Mouse (Mus musculus): ENCODE results near the gene Ppp1r12b.

The Ppp1r12b gene

GRCm38 (mm10) chr1:134938233-134938632 lies 17.5 kb downstream of the Ppp1r12b start:
- DNase-seq, result no peak

DNA sequence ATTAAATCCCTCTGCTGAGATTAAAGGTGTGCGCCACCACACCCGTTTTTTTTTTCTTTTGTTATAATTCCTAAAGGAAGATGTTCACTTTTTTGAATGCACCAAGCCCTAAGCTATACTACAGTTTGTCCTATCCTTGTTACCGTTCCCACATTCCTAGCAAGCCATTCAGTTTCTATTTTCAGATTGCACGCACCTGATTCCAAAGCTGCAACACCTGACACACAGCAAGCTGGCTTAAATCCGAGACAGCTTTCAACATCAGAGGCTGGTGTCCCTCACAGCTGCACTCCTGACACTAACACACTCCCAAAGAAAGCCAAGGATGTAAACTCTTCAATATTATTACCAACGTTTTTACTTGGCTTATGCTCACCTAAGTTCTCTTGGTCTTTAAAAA lies 19.4 kb downstream of the Ppp1r12b start:
- DNase-seq, result no peak

DNA sequence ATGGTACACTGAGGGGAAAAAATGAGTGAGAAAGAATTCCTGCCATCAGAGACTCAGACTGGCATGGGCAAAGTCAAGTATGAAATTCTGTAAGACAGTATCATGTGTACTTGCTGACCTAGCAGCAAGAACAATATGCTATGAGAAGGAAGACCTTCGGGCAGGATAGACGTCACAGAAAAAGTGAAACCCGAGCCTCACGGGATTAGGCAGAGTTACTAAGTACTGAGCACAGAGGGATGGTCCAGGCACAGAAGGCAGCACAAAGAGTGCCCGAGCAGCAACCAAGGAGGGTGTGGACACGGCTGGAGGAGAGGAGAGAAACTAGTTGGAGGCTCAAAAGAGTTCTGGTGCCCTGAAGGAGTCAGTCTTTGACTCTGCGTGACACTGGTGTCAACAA lies 23.3 kb downstream of the Ppp1r12b start:
- DNase-seq, result no peak

GRCm38 (mm10) chr1:134919010-134919409 lies 36.7 kb downstream of the Ppp1r12b start:
- DNase-seq, result no peak

GRCm38 (mm10) chr1:134915421-134915820 lies 40.3 kb downstream of the Ppp1r12b start:
- DNase-seq, result no peak

- DNase-seq, result no peak
These were observed 42.2 kb downstream of the Ppp1r12b start for GRCm38 (mm10) chr1:134913535-134913934.

- DNase-seq, result no peak
These were observed 43.9 kb downstream of the Ppp1r12b start for GRCm38 (mm10) chr1:134911892-134912291.

- no peak for DNase-seq
These were observed 45.7 kb downstream of the Ppp1r12b start for GRCm38 (mm10) chr1:134910037-134910436.

DNA sequence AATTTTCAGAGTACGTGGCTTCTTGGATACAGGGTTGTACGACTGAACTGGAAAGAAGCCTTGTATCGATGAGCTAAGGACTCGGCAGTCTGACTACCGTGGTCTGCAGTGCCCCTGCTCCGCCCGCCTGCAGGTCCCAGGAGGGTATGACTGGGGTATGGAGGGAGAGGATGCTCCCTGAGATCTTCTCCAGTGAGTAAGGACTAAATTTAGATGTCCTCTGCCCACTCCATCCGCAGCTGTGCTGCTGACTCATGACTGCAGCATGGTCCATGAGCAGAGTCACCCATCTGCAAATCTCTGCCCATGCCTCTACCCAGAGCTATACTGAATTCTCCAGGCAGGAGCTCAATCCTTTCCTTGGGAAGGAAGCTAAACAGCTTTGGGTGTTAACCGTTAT lies 46.3 kb downstream of the Ppp1r12b start:
- no peak for DNase-seq

DNA sequence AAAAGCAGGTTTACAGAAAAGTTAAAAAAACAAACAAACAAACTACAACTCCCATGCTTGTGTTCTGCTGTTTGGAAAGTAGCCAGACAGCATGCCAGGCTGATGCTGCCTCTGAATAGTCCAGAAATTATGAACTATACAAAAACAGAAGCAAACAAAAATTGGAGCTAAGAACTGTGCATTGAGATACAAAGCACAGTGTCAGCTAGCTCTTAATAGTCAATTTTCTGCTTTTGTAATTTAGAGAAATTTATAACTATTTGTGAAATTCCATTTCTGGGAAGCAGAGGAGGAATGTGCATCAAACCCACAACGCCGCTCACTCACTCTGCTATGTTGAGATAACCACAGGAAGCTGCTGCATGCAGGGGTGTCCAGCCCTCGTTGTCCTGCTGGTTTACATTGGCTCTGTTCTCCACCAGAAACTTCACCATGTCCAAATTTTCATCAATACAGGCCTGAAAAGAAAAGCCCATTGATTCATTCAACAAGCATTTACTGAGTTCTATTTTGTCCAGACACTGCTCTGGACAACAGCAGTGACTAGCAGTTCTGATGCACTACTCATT lies 53.6 kb downstream of the Ppp1r12b start:
- no peak for DNase-seq

DNA sequence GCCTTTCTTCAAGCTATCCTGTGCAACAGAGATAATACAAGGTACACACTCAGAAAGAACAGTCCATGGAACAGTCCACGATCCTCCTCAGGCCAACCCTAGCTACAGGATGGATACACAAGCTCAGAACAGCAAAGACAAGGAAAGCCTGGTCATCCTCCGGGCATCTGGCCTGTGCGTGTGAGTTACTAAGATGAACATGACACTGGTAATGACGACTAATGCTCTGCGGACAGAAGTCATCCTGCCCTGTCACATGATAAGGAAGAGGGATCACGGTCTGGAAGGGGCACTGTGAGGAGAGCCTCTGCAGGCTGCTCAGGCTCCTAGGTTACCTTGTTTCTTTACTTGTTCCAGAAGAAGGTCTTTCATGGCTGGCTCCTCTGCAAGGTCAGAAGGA lies 59.7 kb downstream of the Ppp1r12b start:
- no peak for DNase-seq

DNA sequence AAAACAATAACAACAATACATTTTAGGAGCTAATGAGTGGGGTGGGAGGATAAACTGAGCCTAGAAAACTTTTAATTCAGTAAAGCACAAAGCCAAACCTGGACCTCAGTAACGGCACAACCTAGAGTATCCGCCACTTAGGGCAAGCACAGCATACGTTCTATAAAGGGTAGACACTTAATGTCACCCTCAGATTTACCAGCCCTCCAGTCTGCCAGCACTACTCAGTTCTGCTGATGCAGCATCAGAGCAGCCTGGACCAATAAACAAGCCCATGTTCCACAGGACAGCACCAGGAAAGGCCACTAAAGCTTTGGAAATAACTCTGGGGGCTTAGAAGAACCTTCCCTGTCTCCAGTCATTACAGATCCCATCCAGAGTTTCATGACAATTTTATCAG lies 60.9 kb downstream of the Ppp1r12b start:
- no peak for DNase-seq

DNA sequence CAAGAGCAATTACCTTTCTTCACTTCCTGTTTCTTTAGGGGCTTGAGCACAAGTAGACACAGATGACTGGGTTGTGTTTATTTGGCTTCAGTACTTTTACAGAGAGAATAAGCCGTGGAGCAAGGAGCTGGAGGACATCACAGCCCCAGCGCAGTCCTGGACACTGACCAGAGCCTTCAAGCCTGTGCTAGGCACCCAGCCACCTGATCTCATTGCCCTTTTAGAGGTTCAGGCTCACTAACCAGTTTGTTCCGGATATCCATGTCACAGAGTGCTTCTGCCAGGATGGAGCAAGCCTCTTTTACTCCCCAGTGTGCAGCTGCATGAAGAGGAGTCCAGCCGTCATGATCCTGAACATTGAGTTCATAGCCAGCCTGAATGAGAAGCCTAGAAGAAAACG lies 63.8 kb downstream of the Ppp1r12b start:
- no peak for DNase-seq

- DNase-seq, result no peak
These were observed 66.1 kb downstream of the Ppp1r12b start for GRCm38 (mm10) chr1:134889629-134890028.

GRCm38 (mm10) chr1:134875800-134876199 lies 79.9 kb downstream of the Ppp1r12b start:
- DNase-seq, result no peak

DNA sequence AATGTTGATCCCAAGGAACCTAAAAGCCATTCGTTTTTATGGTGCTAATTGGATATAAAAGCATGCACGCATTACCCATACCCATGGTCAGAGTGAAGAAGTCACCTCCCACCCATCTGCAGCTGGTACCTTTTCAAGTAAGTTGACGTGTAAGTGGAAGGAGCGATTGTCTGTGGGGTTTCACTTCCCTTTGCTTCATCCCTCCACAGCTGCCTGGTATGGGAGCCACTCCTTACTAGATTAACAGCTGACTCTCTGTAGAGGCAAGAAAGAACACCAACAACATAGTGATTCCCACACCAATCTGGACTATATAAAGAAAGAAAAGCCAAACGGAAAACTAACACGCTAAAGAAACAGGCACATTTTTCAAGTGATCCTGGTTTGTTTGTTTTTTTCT lies 83.1 kb downstream of the Ppp1r12b start:
- DNase-seq, result no peak

DNA sequence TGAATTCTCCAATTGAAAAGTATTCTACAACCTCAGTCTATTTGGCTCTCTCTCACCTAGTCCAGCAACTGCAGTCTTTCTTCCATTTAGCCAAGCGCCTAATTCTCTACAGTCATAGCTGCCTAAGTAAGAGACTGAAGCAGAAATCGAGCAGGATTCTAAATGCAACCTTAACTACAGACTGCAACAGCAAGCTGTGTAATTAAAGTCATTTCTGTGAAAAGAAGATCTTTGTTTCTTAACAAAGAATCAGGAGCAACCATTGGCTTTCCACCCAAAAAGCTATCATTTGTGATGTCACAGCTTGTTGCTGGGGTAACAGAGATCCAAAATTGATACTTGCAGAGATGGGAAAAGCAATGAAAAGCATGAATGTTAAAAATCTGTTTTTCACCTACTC lies 89.3 kb downstream of the Ppp1r12b start:
- DNase-seq, result no peak

DNA sequence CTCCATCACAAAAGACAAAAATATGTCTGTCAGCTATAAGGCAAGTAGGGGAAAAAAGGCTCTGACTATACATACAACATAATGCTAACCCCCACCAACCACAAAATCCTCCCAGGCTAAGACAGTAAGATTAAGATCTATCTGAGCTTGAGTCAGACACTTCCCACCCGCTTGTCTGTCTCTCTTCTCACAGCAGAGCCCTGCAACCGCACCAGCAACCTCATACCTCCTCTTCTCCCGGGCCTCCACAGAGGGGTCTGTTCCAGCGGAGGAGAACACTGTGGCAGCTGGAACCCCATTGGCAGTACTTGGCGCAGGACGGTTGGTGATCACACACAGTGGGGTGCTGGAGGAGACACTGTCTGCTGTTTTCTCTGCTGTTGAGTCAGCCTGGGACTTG lies 90.2 kb downstream of the Ppp1r12b start:
- DNase-seq, result no peak

DNA sequence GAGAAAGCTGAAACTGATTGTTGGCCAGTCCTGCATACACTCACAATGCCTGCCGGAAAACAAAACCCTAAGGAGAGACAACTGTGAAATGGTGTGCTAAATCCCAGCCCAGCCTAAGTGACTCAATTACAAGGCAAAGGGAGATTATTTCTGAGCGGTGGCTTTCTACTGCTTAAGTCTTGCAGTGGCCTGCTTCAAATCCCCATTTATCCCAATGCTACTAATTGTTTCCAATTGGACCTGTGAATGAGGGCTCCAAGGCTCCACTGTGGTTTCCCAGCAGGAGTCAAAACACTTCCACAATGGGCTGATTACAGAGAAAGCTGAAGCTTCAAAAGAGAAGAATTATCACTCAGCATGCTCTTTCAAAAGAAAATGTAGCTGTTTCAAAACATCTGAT lies 95.2 kb downstream of the Ppp1r12b start:
- DNase-seq, result no peak

DNA sequence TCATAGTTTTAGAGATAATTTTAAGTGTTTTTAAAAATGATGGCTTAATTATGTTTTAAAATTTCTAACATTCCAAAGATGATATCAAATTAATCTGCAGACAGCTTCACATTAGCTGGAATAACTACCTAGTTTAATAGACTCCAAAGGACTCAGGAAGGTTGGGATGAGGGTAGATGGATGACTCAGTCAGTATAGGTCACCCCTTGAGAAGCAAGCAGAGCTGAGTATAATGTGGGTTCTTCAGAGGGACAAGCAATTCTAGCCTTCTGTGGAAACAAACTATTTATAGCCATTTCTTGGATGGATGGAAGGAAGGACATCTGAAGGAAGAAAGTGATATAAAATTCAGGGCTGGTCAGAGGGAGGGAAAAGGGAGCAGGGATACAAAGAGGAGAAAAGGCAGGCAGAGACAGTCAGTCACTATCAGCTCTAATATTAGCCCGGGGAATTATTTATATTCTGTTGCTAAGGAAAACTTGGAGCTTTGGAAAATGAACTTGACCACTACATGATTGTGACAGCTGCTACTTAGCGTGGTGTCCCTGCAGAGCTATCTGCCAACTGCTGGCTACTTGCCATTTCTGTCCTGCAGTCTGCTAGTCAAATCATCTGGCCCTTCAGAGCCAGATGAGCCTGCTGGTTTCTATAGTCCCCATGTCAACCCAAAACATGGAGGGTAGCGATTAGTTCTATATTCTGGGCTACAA lies 97.2 kb downstream of the Ppp1r12b start:
- no peak for DNase-seq

DNA sequence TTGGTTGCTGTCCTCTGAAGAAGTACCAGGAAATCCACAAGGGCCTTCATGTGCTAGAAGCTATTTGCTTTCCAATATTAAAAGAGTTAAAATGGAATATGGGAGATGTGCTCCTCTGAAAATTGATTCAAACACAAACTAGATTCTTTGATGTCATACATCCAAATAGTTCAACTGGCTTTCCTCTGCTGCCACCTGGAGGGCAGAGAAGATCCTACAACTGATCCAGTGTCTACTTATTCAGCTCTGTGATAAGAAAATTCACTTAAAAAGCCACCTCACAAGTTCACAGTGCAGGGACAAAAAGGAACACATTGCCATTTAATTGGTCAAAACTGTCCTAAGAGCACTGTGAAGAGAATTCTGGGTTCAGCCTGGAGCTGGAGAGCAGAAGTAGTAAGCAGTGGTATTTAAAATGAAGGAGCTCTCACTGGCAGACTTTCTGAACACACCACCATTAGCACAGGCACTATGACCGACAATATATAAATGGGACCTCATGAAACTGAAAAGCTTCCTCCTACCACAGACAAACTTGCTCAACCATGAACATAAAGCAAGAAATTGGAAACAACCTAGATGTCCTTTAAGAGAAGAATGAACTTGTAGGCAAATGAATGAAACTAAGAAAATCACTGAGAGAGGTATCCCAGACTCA lies 101.3 kb downstream of the Ppp1r12b start:
- peak; percentile 35 for DNase-seq

DNA sequence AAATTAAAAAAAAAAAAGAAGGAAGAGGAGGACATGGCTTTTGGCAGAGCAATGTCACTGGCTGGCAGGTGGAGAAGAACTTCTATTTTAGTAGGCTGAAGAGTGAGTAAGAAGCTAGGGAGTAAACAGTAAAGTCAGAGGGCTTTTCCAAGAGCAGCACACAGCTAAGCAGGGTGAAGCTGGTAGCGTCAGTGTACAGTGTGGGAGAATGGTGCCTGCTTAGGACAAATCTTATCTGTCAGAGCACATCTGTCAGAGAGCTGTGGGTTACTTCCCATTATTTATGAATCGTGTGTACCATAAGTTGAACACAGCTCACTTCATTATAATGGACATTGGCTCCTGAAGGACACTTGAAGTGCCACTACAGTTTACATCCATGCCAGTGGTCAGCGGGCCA lies 102.9 kb downstream of the Ppp1r12b start:
- DNase-seq, result no peak

DNA sequence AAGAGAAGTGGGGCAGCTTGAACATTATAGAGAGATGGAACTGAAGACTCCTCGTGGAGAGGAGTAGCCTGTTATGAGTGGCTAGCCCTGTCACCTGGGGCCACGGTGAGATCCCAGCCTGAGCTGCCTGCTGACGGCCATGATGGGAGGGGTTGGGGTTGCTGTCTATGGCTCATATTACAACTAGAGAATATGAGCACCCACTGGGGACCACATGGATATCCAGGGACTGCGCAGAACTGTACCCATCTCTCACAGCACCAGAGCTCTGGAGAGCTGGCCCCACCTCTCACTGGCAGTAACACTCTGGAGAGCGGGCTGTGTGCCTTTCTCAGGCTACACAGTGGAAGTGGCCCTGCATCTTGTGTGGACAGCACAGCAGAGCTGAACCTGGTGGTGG lies 104.5 kb downstream of the Ppp1r12b start:
- DNase-seq, result no peak

DNA sequence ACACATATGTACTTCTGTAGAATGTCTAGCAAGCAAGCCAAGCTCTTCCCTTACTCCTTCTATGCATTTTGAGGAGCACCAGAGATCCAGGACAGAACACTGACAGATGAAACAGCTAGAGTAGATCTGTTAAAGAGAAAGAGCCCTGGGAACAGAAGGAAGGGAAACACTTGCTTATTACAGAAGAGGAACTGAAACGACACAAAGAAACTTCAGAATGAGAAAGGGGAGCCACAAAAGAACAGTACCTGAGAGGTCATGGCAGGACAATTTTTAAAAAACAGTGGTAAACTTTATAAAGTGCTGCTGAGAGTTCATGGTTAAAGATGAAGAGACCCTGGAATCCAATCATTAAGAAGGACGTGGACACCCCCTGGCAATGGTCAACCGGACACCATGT lies 105.4 kb downstream of the Ppp1r12b start:
- DNase-seq, result no peak

- DNase-seq, result no peak
These were observed 107.9 kb downstream of the Ppp1r12b start for GRCm38 (mm10) chr1:134847851-134848250.

Data from kidney, adult 11 months (tissue).